Mouse (Mus musculus) kidney, postnatal 4 days (tissue): Measurements from ENCODE around the gene Phf5a.
A peak's percentile ranks its signal among the peaks of the same experiment; 100 is the strongest.

ENCODE experiments used
- DNase-seq, 2 experiments: peaks; one replicate each; pipeline ENCODE4 v3.0.0; 2021; ENCODE audit warnings: mixed read lengths in 2 of 2

Phf5a gene

GRCm38 (mm10) chr15:81882348-81882747, 10.6 kb upstream of the Phf5a start:
- no peak for DNase-seq

- peak in 1 of 2 experiments; percentile 17 for DNase-seq
These were observed 8.1 kb upstream of the Phf5a start for GRCm38 (mm10) chr15:81879531-81880401.

- DNase-seq = peak; percentile 99 to 100
These were observed 788 bp upstream of the Phf5a start, which contains the start of gene Aco2 for GRCm38 (mm10) chr15:81872262-81873136. Gene Aco2 (plus strand): TSS chr15:81872309.

GRCm38 (mm10) chr15:81869985-81870384, 1.7 kb downstream of the Phf5a start:
- DNase-seq = no peak

- DNase-seq = no peak
These were observed 7.5 kb downstream of the Phf5a start for GRCm38 (mm10) chr15:81864238-81864637.

GRCm38 (mm10) chr15:81860471-81861135, 11.1 kb downstream of the Phf5a start:
- no peak for DNase-seq

- DNase-seq = peak; percentile 84 to 88
These were observed 12.1 kb downstream of the Phf5a start for GRCm38 (mm10) chr15:81859330-81860255.

- peak; percentile 73 to 80 for DNase-seq
These were observed 13.0 kb downstream of the Phf5a start, which contains the start of gene Tob2 for GRCm38 (mm10) chr15:81858517-81859329. Gene Tob2 (minus strand): TSS chr15:81858796.

GRCm38 (mm10) chr15:81858138-81858516, 13.6 kb downstream of the Phf5a start:
- peak; percentile 93 to 95 for DNase-seq

- peak; percentile 65 to 76 for DNase-seq
These were observed 14.0 kb downstream of the Phf5a start for GRCm38 (mm10) chr15:81857724-81858116.

- peak in 1 of 2 experiments; percentile 40 for DNase-seq
These were observed 14.6 kb downstream of the Phf5a start for GRCm38 (mm10) chr15:81856938-81857723.

GRCm38 (mm10) chr15:81856030-81856790, 15.5 kb downstream of the Phf5a start:
- DNase-seq = peak; percentile 86 to 92

- no peak for DNase-seq
These were observed 18.6 kb downstream of the Phf5a start for GRCm38 (mm10) chr15:81853081-81853480.

GRCm38 (mm10) chr15:81852411-81853000, 19.2 kb downstream of the Phf5a start:
- no peak for DNase-seq

- no peak for DNase-seq
These were observed 20.3 kb downstream of the Phf5a start for GRCm38 (mm10) chr15:81851375-81851774.

GRCm38 (mm10) chr15:81850718-81851117, 21.0 kb downstream of the Phf5a start:
- DNase-seq = no peak

- no peak for DNase-seq
These were observed 22.6 kb downstream of the Phf5a start for GRCm38 (mm10) chr15:81849104-81849503.

- peak; percentile 67 to 76 for DNase-seq
These were observed 23.4 kb downstream of the Phf5a start for GRCm38 (mm10) chr15:81848301-81848700.

- no peak for DNase-seq
These were observed 23.9 kb downstream of the Phf5a start for GRCm38 (mm10) chr15:81847861-81848260.
